Mouse (Mus musculus): Measurements from ENCODE around the gene Uba3.

Gene Uba3

GRCm38 (mm10) chr6:97205439-97205885 is at the start of gene Uba3:
Gene Uba3 (minus strand): TSS chr6:97205647.
- DNase-seq: peak; percentile 100

- peak; percentile 32 for DNase-seq
These were observed 47.3 kb upstream of the Uba3 start, which contains the start of gene Lmod3 for GRCm38 (mm10) chr6:97252711-97253221. Gene Lmod3 (minus strand): TSS chr6:97252759.

DNA sequence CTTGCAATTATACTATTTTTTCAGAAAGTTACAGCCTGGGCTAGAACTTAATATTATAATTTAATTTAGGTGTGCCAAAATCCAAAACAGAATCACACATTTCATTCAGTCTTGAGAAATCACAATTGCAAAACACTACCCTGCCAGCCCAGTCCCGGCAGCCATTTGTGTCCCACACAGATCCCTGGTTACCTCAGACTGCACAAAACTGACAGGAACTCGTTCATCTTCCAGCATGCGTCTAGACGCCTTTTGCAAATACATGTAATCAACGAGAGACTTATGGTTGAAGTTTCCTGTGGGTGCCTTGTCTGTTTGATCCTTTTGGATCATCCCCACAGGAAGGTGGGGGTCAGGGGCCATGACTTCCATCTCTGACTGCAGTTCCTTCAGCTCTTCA is 46.6 kb upstream of the Uba3 start:
- DNase-seq: no peak

DNA sequence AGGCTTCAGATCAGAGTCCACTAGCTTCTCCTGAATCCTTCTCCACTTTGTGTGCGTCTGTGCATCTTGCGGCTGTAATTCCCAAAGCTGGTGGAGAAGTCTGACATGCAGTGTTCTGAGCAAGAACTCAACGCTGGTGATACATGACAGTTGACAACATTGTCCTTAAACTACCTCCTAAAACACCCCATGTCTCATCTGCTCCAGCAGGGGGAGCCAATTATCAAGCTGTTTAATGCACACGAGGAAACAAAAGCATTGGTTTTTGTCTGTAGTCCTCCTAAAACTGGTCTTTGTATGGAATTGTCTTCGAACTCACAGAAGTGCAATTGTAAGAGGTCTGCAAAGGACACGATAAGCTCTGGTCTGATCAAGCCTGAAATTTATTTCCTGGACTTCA is 45.5 kb upstream of the Uba3 start:
- DNase-seq: peak; percentile 78

- DNase-seq: no peak
These were observed 39.8 kb upstream of the Uba3 start for GRCm38 (mm10) chr6:97245200-97245599.

DNA sequence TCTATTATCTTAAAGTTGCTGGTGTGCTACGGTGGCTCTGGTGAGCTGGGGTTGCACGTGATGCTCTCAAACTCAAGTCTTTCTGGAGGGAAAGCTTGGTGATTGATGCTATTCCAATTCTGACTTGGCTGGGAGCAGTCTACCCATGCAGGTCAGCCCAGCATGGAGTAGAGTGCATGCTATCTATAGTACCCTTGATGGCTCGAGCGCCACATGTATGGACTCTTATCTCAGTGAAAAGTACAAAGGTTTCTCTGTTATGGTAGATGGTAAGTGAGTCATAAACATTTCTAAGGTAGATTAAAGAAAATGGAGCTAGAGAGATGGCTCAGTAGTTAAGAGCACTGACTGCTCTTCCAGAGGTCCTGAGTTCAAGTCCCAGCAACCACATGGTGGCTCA is 37.1 kb upstream of the Uba3 start:
- DNase-seq: no peak

- DNase-seq: no peak
These were observed 34.6 kb upstream of the Uba3 start for GRCm38 (mm10) chr6:97240092-97240491.

GRCm38 (mm10) chr6:97239360-97239759 is 33.9 kb upstream of the Uba3 start:
- DNase-seq: no peak

GRCm38 (mm10) chr6:97236088-97236487 is 30.6 kb upstream of the Uba3 start:
- no peak for DNase-seq

DNA sequence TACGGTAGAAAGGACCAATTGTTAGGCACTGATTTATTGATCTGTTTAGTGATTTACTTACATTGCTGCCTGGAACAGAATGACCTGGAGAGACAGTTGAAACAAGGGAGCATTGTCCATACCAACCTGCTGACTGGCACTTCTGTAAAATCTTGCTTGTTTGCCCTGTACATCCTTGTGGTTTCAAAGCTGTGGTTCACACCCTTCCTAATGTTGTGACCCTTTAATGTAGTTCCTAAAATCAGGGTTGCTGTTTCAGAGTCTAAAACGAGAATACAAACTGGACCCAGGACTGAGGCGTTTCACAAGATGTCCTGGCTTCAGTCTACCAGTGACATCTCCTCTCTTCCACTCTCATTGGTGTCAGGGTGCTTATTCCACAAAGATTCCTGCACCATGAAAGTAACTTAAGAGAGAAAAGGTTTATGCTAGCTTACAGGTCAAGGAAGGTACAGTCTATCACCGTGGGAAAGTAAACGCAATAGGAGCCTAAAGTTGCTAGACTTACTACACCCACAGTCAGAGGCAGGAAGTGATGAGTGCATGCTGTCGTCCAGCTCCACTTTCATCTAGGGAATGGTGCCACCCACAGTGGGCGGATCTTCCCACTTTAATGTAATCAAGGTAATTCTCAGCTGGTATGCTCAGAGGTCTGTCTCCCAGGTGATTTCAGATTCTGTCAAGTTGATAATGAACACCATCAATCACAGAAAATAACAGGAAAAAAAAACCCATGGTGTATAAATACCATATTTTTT is 29.6 kb upstream of the Uba3 start:
- no peak for DNase-seq

DNA sequence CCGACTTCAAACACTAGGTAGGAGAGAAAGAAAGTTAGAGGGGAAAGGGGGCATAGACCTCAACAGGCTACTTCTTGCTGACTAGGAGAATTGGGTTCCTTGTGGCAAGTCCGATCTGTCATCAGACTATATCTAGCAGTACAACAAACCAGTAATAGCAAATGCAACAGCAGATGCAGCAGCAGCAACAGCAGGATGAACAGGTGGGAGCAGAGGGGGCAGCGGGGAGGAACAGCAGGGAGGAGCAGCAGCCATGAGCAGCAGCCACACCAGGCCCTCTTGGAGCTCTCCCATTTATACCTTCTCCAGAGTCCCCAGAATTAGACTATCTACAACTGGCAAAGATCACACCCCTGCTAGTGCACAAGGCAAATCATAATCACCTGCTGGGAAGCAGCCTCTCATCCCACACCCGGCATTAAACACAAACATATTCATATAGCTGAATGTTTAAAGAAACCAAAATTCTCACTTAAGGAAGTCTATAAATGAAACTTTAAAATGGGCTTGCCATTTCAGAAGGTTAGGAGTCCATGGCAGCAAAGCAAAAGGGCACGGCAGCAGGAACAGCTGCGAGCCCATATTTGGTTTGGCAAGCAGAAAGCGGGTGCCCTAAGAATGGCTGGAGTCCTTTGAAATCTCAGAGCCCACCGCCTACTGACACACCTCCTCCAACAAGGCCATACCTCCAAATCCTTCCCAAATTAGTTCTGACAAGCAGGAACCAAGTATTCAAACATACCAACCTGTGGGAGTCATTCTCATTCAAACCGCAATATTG is 21.8 kb upstream of the Uba3 start:
- DNase-seq: no peak

- DNase-seq: no peak
These were observed 20.6 kb upstream of the Uba3 start for GRCm38 (mm10) chr6:97226083-97226491.

DNA sequence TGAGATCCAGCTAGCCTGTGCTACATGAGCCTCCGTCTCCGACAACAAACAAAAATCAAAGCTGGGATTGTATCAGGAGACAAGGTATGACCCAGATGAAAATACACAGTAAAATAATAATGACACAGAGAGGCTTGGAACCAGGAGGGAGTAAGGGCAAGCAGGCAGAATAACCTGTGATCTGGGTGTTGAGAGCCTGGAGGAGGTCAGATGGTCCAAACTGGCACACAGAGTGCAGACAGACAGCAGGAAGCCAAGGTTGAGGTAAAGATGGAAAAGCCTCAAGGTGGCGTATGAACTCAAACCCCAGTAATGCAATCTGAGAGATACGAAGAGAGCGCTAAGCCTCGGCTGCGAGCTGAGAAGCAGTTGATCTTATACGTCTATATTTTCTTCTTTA is 19.1 kb upstream of the Uba3 start:
- DNase-seq: no peak

DNA sequence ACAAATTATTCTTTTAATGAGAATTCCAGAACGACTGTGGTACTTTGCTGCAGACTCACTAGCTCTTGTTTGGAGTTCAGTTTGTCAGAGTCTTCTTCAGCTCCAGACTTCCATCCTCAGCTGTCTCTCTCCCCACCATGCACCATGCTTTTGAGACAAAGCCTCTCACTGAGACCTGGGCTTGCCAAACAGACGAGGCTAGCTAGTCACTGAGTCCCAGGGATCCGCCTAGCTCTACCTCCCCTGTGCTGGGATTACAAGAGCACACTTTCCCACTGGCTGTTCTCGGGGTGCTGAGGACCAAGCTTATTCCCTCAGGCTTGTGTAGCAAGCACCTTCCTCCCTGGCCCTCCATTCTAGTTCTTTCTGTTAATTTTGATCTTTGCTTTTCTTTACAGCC is 18.1 kb upstream of the Uba3 start:
- DNase-seq: no peak

- DNase-seq: no peak
These were observed 17.6 kb upstream of the Uba3 start for GRCm38 (mm10) chr6:97222931-97223467.

- DNase-seq: no peak
These were observed 16.9 kb upstream of the Uba3 start for GRCm38 (mm10) chr6:97222321-97222720.

DNA sequence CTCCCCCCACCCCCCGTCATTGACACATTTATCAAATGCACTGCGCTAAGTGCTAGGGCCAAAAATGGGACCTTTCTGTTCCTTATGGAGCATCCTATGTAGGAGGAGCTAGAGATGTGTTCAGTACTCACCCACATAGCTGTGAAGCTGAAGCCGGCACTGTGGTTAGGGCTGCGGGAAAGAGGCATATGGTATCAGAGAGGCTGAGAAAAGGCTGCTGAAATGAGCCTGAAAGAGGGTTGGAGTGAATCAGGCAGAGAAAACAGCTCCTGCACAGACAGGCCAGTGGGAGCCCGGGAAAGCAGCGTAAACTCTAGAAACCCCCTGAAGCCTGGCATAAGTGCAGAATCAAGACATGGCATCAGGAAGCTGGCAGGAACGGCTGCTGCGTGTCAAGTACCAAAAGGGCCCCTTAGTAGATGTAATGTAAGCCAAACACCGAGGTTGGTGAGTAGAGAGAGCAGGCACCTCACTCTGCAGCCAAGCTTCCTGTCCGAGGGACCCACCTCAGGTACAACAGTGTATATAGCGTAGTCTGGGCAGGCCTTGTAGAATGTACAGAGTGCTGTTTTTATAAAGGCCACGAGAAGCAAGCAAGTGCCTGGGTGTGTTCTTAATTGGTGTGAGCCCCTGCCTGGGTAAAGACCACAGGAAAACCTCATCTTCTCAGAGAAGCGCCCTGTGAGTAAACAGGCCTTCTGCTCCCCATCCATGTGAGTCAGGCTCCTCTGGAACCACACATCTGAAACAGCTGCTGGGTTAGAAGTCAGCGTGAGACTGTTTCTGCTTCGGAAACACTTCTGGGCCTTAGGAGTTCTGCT is 16.0 kb upstream of the Uba3 start:
- no peak for DNase-seq

GRCm38 (mm10) chr6:97220672-97221071 is 15.2 kb upstream of the Uba3 start:
- no peak for DNase-seq

DNA sequence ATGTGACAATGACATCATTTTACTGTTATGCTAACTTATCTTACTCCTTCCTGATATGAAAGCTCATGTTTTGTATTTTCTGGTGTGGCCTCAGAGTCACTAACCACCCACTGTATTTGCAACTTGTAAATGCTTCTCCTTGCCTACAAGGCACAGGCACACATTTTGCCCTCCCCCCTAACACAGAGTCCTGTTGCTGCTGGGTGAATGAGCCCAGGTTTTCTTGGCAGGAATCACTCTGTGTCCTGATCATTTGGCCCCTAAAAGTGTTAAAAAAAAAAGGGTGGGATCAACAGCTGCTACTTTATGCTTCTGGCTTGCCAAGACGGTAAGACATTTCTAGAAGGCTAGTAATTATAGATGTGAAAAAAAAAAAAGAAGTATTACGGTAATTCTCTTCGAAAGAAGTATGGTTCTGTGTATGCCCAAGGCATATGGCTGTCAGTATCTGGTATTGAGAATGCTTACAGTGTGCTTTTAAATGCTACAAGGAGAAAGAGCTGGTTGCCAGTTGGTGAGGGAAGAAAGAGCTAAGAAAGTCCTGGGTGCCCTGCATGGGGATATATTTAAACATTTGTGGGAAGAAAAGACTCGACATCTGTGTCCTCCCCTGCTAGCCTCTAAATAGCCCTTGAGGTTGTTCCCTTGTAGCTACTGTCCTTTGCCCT is 10.8 kb upstream of the Uba3 start:
- no peak for DNase-seq

DNA sequence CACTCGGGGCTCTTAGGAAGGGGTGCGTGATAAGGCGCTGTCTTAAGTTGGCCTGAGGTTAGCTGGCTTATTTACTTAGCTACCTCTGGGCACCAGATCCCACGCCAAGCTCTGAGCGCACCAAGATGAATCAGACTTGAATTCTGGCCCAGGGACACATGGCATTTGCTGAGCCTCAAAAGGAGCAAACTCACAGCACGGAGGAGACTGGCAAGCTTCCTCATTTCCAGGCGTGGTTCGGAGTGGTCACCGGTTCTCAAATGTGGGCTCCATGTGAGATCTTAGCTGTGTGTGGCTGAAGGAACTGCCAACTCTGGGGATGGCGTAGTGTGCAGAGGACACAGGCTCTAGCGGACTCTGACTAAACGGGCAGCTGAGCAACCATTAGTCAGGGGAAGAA is 6.5 kb upstream of the Uba3 start:
- DNase-seq: peak; percentile 26

DNA sequence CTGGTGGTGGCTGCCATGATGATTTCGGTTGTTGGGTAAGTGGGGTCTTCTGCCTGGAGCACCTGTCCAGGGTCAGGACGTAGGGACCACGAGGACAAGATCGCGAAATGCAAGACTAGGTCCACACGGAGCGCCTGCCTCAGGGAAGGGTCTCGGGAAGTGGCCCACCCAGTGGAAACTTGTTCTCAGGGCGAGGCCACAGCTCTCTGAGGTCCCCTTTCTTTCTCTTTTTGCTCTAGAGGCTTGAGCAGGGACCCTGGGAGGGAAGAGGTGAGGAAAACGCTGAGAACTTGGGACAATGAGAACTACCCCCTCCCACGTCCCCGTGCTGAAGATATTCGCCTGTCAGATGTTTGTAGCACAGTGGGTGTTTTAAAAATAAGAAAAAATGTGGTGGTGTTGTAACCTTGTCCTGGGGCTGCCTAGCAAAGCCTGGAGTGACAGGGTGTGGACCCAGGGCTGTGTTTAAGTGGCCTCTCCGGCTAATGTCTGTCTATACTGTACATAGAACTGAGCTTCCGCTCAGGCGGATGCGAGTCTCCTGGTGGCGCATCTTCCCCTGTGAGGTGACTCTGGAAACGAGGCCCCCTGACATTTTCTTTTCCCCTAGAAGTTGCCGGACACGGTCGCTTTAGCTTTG is 5.6 kb upstream of the Uba3 start:
- DNase-seq: peak; percentile 39

Data from kidney, postnatal 10 days (tissue).